Mouse (Mus musculus) embryonic fibroblast, embryonic 13.5 days (primary cell): ENCODE results near the gene Catsperd.
A peak's percentile ranks its signal among the peaks of the same experiment; 100 is the strongest.

ENCODE experiments used
- CTCF ChIP-seq: IDR thresholded peaks from 2 replicates; pipeline ENCODE4 v1.5.1; 2011; ENCODE audit warnings: mild to moderate bottlenecking, control low read depth, low read length, moderate library complexity, borderline replicate concordance; ENCODE audit not compliant: insufficient read depth
- POLR2A ChIP-seq: IDR thresholded peaks from 2 replicates; pipeline ENCODE4 v1.6.1; 2011; ENCODE audit warnings: low read depth, mild to moderate bottlenecking, control low read depth, low read length, moderate library complexity

DNA sequence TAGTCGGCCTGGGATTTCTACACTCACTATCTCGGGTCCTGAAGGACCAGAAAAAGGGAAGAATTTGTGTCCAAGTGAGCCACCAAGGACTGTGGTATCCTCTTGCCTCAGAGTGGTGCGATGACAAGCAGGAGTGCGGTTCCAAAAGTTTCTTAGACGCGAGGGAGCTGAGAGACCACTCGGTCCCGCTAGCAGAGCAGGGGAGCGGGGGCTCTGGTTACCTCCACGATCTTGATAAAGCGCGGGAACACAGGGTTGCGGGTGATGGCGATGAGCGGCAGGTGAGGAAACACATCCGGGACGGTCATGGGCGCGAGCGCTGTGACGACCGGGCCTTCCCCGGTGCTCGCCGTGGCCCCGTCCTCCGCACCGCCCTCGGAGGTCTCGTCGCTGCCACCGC is 1.7 kb upstream of the Catsperd start:
- TF ChIP-seq POLR2A (peak; percentile 31), CTCF (no peak)
